Mouse (Mus musculus) stomach, postnatal 0 days (tissue): ENCODE measurements around the gene Dip2b.

Experiments used
- CTCF ChIP-seq: IDR thresholded peaks from 2 replicates; pipeline ENCODE4 v1.5.1; 2016; ENCODE audit warnings: antibody characterized with exemption, low read depth, mild to moderate bottlenecking, moderate library complexity
- EP300 ChIP-seq: optimal IDR thresholded peaks from 2 replicates; pipeline ENCODE3; 2016; ENCODE audit warnings: antibody characterized with exemption

DNA sequence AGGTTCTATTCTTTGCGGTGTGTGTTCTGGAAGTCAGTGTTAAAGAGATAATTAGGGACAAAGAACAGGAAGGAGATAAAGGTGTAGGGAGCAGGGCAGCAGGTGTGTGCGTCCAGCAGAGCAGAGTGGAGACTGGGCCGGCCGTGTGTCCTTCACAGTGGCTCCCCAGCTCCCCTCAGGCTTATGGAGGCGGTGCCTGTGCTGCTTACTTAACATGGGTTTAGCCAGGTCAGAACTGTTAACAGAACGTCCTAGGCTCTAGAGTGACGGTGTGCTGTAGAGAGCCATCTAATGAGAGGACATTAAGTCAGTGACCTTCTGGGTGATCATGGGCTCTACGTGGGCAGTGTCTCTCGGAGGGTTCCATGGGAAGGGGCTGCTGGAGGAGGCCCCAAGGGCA lies 73.4 kb downstream of the Dip2b start:
- no peak for TF ChIP-seq CTCF
- TF ChIP-seq EP300: no peak
